Mouse (Mus musculus) embryonic fibroblast, embryonic 13.5 days (primary cell): ENCODE measurements around the gene Tmigd3.

Experiments used
- CTCF ChIP-seq: IDR thresholded peaks from 2 replicates; pipeline ENCODE4 v1.5.1; 2011; ENCODE audit warnings: mild to moderate bottlenecking, control low read depth, low read length, moderate library complexity, borderline replicate concordance; ENCODE audit not compliant: insufficient read depth
- POLR2A ChIP-seq: IDR thresholded peaks from 2 replicates; pipeline ENCODE4 v1.6.1; 2011; ENCODE audit warnings: low read depth, mild to moderate bottlenecking, control low read depth, low read length, moderate library complexity

- TF ChIP-seq POLR2A (no peak), CTCF (no peak)
Observed at GRCm38 (mm10) chr3:105933926-105934325, 63.2 kb downstream of the Tmigd3 start.
